Mouse (Mus musculus) intestine, embryonic 15.5 days (tissue): ENCODE data around the gene Appbp2. TPM values are rescaled to one million over a fixed set of nuclear protein-coding genes. Genes with fewer than 3 reads are reported as not detected.
A peak's percentile ranks its signal among the peaks of the same experiment; 100 is the strongest.

ENCODE experiments used
- ATAC-seq: fragments of 200-750 bp; cut with Nextera tagmentation; 2 replicates; pipeline ENCODE4 v1.8.0; 2017; ENCODE audit warnings: moderate TSS enrichment, moderate library complexity
- H3K27ac ChIP-seq: fragments of 300-500 bp; sonication (generic); 2 replicates; pipeline ENCODE4 v1.5.1; 2015; ENCODE audit warnings: mild to moderate bottlenecking, inconsistent platforms
- H3K27me3 ChIP-seq: fragments of 300-500 bp; sonication (generic); replicated peaks from 2 replicates; pipeline ENCODE4 v1.6.1; 2015; ENCODE audit warnings: inconsistent platforms
- H3K36me3 ChIP-seq: fragments of 300-500 bp; sonication (generic); 2 replicates; pipeline ENCODE4 v1.6.1; 2015; ENCODE audit warnings: inconsistent platforms
- H3K4me1 ChIP-seq: fragments of 300-500 bp; sonication (generic); replicated peaks from 2 replicates; pipeline ENCODE4 v1.6.1; 2015; ENCODE audit warnings: inconsistent platforms
- H3K4me2 ChIP-seq: fragments of 300-500 bp; sonication (generic); replicated peaks from 2 replicates; pipeline ENCODE4 v1.6.1; 2015; ENCODE audit warnings: mild to moderate bottlenecking, inconsistent platforms
- H3K4me3 ChIP-seq: fragments of 300-500 bp; sonication (generic); replicated peaks from 2 replicates; pipeline ENCODE4 v1.5.1; 2015; ENCODE audit warnings: inconsistent platforms
- H3K9ac ChIP-seq: fragments of 300-500 bp; sonication (generic); 2 replicates; pipeline ENCODE4 v1.6.1; 2015; ENCODE audit warnings: inconsistent platforms
- H3K9me3 ChIP-seq: fragments of 300-500 bp; sonication (generic); 2 replicates; pipeline ENCODE4 v1.6.1; 2016; ENCODE audit warnings: inconsistent platforms
- WGBS: fragments of 180-500 bp; shearing (Covaris S2); methylation state at CpG from one replicate; pipeline ENCODE4 v1.1.7; 2015; 5-methylcytosine and 5-hydroxymethylcytosine counted together
- polyA plus RNA-seq: library from polyadenylated mRNA; unstranded; fragments of >200 nt; fragmentation: Nextera tagmentation; extraction: Ambion mirVana; gene quantifications from 2 replicates; pipeline ENCODE4 v1.2.1, GENCODE M21; 2015

The Appbp2 gene
- polyA plus RNA-seq, 1 experiment from 2014 or later, result 40.6 TPM

GRCm38 (mm10) chr11:85138776-85139474 is 96.0 kb downstream of the Appbp2 start:
- no peaks in the 10 kb centered on the region for H3K9me3 ChIP-seq
- H3K9ac ChIP-seq, result peak overlapping the region; percentile 76
- no peak for ATAC-seq
- peak overlapping the region; percentile 76 for H3K4me2 ChIP-seq
- peak overlapping the region; percentile 79; the same call in 1 of the 2 replicates for H3K27ac ChIP-seq
- WGBS, result 2% methylated on average over 17 of the region's 17 CpGs
- H3K4me3 ChIP-seq, result peak overlapping the region; percentile 90
- H3K36me3 ChIP-seq, result no peaks in the 10 kb centered on the region
- H3K4me1 ChIP-seq, result no peaks in the 10 kb centered on the region
- H3K27me3 ChIP-seq, result no peaks in the 10 kb centered on the region

Other genes starting within 250 kb of the Appbp2 start
- gene Usp32, start 95.0 kb downstream of the Appbp2 start, polyA plus RNA-seq, result 3.4 and 4.3 TPM in 2 replicates
- gene 1700125H20Rik, start 64.7 kb downstream of the Appbp2 start, polyA plus RNA-seq, result not detected in 2 replicates
- 13.2 and 13.8 TPM in 2 replicates for gene Ppm1d, start 76.1 kb upstream of the Appbp2 start, polyA plus RNA-seq
- 13.4 and 14.7 TPM in 2 replicates for gene Bcas3, start 118.0 kb upstream of the Appbp2 start, polyA plus RNA-seq